Mouse (Mus musculus): ENCODE measurements at regions not wholly inside any gene's neighbourhood (a gene's known extent, or its start where the extent isn't known, plus 50 kb on each side); places are given as distances from the start of the nearest gene placed in this dataset.

DNA sequence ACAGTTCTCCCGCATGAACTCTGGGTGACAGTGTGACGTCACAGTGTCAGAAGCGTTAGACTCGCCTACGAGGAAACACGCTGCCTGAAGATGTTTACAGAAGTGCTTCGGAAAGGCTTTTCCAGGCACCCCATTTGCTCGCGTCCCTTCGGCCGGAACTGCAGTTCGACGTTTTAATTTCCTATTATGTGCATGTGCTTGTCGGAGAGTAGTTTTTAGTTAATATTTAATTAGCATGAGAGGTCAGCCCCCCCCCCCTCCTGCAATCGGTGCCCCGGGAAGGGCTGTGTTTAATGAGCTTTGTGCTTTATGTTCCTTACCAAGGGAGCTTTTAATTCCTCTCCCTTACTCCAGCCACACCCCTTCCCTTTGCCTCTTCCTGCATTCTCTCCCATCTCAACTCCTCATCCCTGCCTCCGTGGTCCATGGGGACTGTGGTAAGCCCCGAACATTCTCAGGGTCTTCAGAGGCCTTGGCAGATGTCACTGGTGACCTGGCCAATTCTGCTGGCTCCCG, 92.8 kb upstream of the Mrps10 start:
- no peak for TF ChIP-seq CTCF (IDR thresholded peaks at IDR 0.05; ENCODE audit: borderline replicate concordance, control insufficient read depth, extremely low read depth, insufficient read depth, low read length, poor library complexity)
- no peak for TF ChIP-seq POLR2A (IDR thresholded peaks at IDR 0.05; ENCODE audit: control insufficient read depth, extremely low read depth, insufficient read depth, low read length, poor library complexity)
- DNase-seq, result no peak
- Histone ChIP-seq H3K4me3 (ENCODE audit: control insufficient read depth, insufficient read depth, low read length) (no peak overlapping the region), H3K27ac (ENCODE audit: control insufficient read depth, insufficient read depth, low read length) (no peak overlapping the region), H3K4me1 (replicated peaks; ENCODE audit: control insufficient read depth, insufficient read depth, low read length) (peaks cover 5% of the 10 kb centered on the region; the same call in 1 of the 2 replicates), H3K36me3 (ENCODE audit: control insufficient read depth, insufficient read depth, low read length) (no peaks in the 10 kb centered on the region), H3K27me3 (ENCODE audit: control insufficient read depth, insufficient read depth, low read length) (no peaks in the 10 kb centered on the region)
- 96% methylated on average over 19 of the region's 19 CpGs for WGBS

DNA sequence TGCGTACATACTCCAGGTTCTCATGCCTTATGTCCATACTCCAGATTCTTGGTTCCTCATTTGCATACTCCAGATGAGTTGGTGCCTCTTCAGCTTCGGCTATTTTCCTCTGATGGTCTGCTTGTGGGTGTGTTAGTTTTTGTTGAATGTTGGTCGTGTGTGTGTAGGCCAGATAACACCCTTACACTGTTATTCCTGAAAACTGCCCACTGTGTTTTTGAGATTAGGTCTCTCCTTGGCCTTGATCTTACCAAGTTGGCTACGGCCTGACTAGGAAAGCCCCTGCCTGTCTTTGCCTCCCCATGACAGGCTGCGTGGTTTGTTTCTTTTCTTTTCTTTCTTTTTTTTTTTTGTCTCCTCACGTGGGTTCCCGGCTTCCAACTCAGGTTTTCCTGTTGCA, 95.4 kb upstream of the Mrps10 start:
- H3K36me3 ChIP-seq (ENCODE audit: control insufficient read depth, insufficient read depth, low read length), result no peaks in the 10 kb centered on the region
- no peak overlapping the region for H3K4me3 ChIP-seq (ENCODE audit: control insufficient read depth, insufficient read depth, low read length)
- no peak overlapping the region for H3K27ac ChIP-seq (ENCODE audit: control insufficient read depth, insufficient read depth, low read length)
- H3K27me3 ChIP-seq (ENCODE audit: control insufficient read depth, insufficient read depth, low read length), result no peaks in the 10 kb centered on the region
- 93% methylated on average over 7 of the region's 7 CpGs for WGBS
- no peak for DNase-seq
- H3K4me1 ChIP-seq (replicated peaks; ENCODE audit: control insufficient read depth, insufficient read depth, low read length), result peaks cover 5% of the 10 kb centered on the region; the same call in 1 of the 2 replicates
- no peak for TF ChIP-seq CTCF (IDR thresholded peaks at IDR 0.05; ENCODE audit: borderline replicate concordance, control insufficient read depth, extremely low read depth, insufficient read depth, low read length, poor library complexity)
- TF ChIP-seq POLR2A (IDR thresholded peaks at IDR 0.05; ENCODE audit: control insufficient read depth, extremely low read depth, insufficient read depth, low read length, poor library complexity), result no peak

DNA sequence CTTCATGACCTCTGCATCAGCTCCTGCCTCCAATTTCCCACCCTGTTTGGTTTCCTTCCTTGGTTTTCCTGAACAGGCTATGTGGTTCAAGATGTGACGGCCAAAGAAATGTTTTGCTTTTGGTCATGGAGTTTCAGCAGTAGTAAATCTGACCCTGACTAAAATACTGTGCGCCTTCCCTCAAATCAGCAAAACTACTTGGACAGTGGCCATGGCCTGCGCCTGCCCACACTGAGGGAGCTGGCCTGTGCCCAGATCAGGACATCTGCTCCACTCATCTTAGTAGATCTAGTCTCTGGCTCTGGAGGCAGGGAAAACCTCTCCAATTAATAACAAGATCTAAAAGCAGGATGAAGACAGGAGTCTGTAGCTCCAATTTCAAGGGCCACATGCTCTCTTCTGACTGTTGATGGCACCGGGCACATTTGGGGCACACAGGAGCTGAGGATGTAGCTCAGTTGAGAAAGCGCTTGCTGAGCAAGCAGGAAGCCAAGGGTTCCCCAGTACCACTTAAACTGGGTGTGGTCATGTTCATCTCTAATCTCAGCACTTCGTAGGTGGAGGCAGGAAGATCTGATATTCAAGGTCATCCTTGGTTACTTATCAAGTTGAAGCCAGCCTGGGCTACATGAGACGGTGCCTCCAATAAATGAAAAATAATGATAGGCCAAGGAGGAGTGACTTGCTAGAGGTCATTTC, 96.6 kb upstream of the Mrps10 start:
- Histone ChIP-seq H3K4me3 (ENCODE audit: control insufficient read depth, insufficient read depth, low read length) (no peak overlapping the region), H3K27me3 (ENCODE audit: control insufficient read depth, insufficient read depth, low read length) (no peaks in the 10 kb centered on the region), H3K36me3 (ENCODE audit: control insufficient read depth, insufficient read depth, low read length) (no peaks in the 10 kb centered on the region), H3K4me1 (replicated peaks; ENCODE audit: control insufficient read depth, insufficient read depth, low read length) (peaks cover 5% of the 10 kb centered on the region; the same call in 1 of the 2 replicates), H3K27ac (ENCODE audit: control insufficient read depth, insufficient read depth, low read length) (no peak overlapping the region)
- DNase-seq, result no peak
- TF ChIP-seq POLR2A (IDR thresholded peaks at IDR 0.05; ENCODE audit: control insufficient read depth, extremely low read depth, insufficient read depth, low read length, poor library complexity) (no peak), CTCF (IDR thresholded peaks at IDR 0.05; ENCODE audit: borderline replicate concordance, control insufficient read depth, extremely low read depth, insufficient read depth, low read length, poor library complexity) (no peak)
- 92% methylated on average over 7 of the region's 7 CpGs for WGBS

DNA sequence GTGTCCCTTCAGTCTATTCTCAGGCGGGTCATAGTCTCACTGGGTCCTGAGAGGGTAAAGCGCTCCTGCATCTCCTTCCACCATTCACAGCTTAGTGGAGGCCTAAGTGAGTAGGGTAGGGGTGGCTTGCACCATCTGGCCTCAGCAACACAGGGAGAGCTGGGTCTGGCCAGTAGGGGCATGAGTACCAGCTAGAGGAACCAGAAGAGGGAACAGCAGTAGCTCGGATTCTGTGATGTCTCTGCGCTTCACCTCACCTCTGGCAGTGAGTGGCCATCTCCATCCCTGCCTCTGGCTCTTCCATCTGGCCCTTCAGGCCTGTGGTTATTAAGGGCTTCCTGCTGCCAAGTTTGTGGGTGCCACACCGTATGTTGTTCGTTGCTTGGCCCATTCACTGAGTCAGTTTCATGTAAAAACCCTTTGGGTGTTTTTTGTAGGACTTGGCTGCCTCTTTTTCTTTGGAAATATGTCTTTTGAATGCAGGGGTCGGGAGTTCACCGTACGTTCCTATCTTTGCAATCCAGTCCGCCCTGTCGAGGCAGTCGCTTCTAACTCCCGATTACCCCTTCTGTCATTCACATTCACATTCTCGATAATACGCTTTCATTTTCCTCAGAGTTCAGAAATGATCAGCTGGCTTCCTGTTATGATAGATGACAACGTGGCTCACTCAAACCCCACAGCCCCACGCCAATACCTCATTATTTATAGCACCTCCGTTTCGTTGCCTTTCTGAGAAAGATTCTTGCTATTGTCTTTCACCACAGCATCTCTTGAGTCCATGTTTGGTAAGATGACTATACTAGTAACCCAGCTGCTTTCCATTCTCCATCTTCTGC, 99.4 kb upstream of the Mrps10 start:
- no peak overlapping the region for H3K4me3 ChIP-seq (ENCODE audit: control insufficient read depth, insufficient read depth, low read length)
- H3K27ac ChIP-seq (ENCODE audit: control insufficient read depth, insufficient read depth, low read length), result no peak overlapping the region
- H3K27me3 ChIP-seq (ENCODE audit: control insufficient read depth, insufficient read depth, low read length), result no peaks in the 10 kb centered on the region
- no peaks in the 10 kb centered on the region for H3K36me3 ChIP-seq (ENCODE audit: control insufficient read depth, insufficient read depth, low read length)
- TF ChIP-seq POLR2A (IDR thresholded peaks at IDR 0.05; ENCODE audit: control insufficient read depth, extremely low read depth, insufficient read depth, low read length, poor library complexity), result no peak
- no peaks in the 10 kb centered on the region for H3K4me1 ChIP-seq (replicated peaks; ENCODE audit: control insufficient read depth, insufficient read depth, low read length)
- 85% methylated on average over 19 of the region's 19 CpGs for WGBS
- no peak for DNase-seq

DNA sequence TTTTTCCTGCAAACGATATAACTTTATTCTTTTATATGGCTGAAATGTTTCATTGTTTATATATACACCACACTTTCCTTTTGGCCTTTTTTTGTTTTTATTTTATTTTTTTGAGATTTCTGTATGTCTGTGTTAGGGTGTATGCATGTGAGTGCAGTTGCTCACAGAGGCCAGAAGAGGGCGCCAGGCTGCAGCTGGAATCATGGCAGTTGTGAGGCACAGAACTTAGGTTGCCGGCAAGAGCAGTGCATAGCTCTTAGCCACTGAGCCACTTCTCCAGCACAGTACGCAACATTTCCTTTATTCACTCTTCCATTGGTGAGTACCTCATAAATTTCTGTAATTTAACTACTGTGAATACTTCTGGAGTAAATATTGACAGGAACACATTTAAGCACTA, 100.8 kb upstream of the Mrps10 start:
- Histone ChIP-seq H3K27me3 (ENCODE audit: control insufficient read depth, insufficient read depth, low read length) (no peaks in the 10 kb centered on the region), H3K36me3 (ENCODE audit: control insufficient read depth, insufficient read depth, low read length) (no peaks in the 10 kb centered on the region), H3K27ac (ENCODE audit: control insufficient read depth, insufficient read depth, low read length) (no peak overlapping the region), H3K4me1 (replicated peaks; ENCODE audit: control insufficient read depth, insufficient read depth, low read length) (no peaks in the 10 kb centered on the region), H3K4me3 (ENCODE audit: control insufficient read depth, insufficient read depth, low read length) (no peak overlapping the region)
- no peak for TF ChIP-seq POLR2A (IDR thresholded peaks at IDR 0.05; ENCODE audit: control insufficient read depth, extremely low read depth, insufficient read depth, low read length, poor library complexity)
- TF ChIP-seq CTCF (IDR thresholded peaks at IDR 0.05; ENCODE audit: borderline replicate concordance, control insufficient read depth, extremely low read depth, insufficient read depth, low read length, poor library complexity), result no peak
- WGBS, result 98% methylated on average over 4 of the region's 4 CpGs
- DNase-seq, result no peak

DNA sequence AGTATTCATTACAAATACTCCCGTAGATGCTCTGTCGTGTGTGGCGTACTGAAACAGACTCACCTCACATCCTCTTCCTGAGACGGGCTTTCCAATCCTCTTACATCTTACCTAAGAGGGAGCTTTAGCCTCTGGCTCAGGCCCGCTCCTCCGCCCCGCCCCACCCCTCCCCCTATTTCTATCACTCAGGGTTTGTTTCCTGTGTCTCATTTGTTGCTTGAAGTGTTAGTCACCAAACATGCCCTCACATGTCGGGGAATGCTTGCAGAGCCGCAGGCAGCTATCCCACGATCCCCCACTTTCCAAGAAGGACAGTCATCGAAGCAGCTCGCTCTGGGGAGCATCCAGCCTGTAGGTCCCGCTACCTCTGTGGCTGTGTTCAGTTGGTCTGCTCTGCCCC, 101.6 kb upstream of the Mrps10 start:
- no peak overlapping the region for H3K27ac ChIP-seq (ENCODE audit: control insufficient read depth, insufficient read depth, low read length)
- DNase-seq, result no peak
- 97% methylated on average over 13 of the region's 13 CpGs for WGBS
- H3K36me3 ChIP-seq (ENCODE audit: control insufficient read depth, insufficient read depth, low read length), result no peaks in the 10 kb centered on the region
- H3K4me1 ChIP-seq (replicated peaks; ENCODE audit: control insufficient read depth, insufficient read depth, low read length), result no peaks in the 10 kb centered on the region
- TF ChIP-seq CTCF (IDR thresholded peaks at IDR 0.05; ENCODE audit: borderline replicate concordance, control insufficient read depth, extremely low read depth, insufficient read depth, low read length, poor library complexity) (no peak), POLR2A (IDR thresholded peaks at IDR 0.05; ENCODE audit: control insufficient read depth, extremely low read depth, insufficient read depth, low read length, poor library complexity) (no peak)
- no peaks in the 10 kb centered on the region for H3K27me3 ChIP-seq (ENCODE audit: control insufficient read depth, insufficient read depth, low read length)
- no peak overlapping the region for H3K4me3 ChIP-seq (ENCODE audit: control insufficient read depth, insufficient read depth, low read length)

Data from thymus, adult 2 months (tissue).